In genomic region chr11:58990141-58990540, GRCm38 (mm10) we compare ENCODE assay signal across 27 mouse cellular contexts. TPM values are rescaled to one million over a fixed set of nuclear protein-coding genes. Genes with fewer than 3 reads are reported as not detected.
DNase-seq lines count a peak whose midpoint lies in the region; ATAC-seq and TF ChIP-seq lines count a peak whose summit lies in the region.
"Had no signal": no experiment of that assay in that cellular context is flagged by ENCODE, and none has a peak within 500 bp of the region (broad histone marks: within the 10 kb centered on the region; RNA-seq: fewer than 3 reads in every experiment).

No protein-coding gene starts in this region.

- peak; percentile 16 for DNase-seq in gastrocnemius, postnatal 14 days
- DNase-seq in gastrocnemius, postnatal 10 days, result no peak
- DNase-seq in heart, adult 18-20 months, result no peak
- DNase-seq in lung, postnatal 25 days (ENCODE audit: low spot score), result no peak
- DNase-seq in liver, result no peak
- DNase-seq: adrenal gland, postnatal 10 days; cerebellum, adult 8-10 months; forebrain, postnatal 0 days; kidney, adult 8-10 months; liver, postnatal 0 days; lung, postnatal 4 days had no signal

- peaks cover 100% of the 10 kb centered on the region for H3K4me1 ChIP-seq in heart, embryonic 12.5 days (replicated peaks)
- peaks cover 49% of the 10 kb centered on the region for H3K4me1 ChIP-seq in E14TG2a.4 (replicated peaks; ENCODE audit: low read depth, low read length)
- peaks cover 96% of the 10 kb centered on the region for H3K4me1 ChIP-seq in heart, embryonic 15.5 days (replicated peaks)

- no peak for TF ChIP-seq CTCF in E14TG2a.4 (conservative IDR thresholded peaks at IDR 0.05; ENCODE audit: low read length)

- ATAC-seq in heart, embryonic 12.5 days (ENCODE audit: insufficient number of reproducible peaks, low FRiP score), result no peak
- ATAC-seq in heart, embryonic 15.5 days (replicated peaks; ENCODE audit: insufficient number of reproducible peaks, insufficient read depth, low FRiP score, low read depth), result no peak
- ATAC-seq: forebrain, postnatal 0 days; intestine, embryonic 16.5 days; liver, embryonic 12.5 days; liver, postnatal 0 days; midbrain, embryonic 13.5 days had no signal

- intact Hi-C loops in gastrocnemius, postnatal 14 days (cut with DNase I; ENCODE audit: low total_unique reads), result no loop called here

- 59% methylated on average over 17 of the region's 17 CpGs for WGBS in heart, embryonic 12.5 days
- 64% methylated on average over 17 of the region's 17 CpGs for WGBS in heart, embryonic 15.5 days

- no peak overlapping the region for H3K4me3 ChIP-seq in heart, embryonic 12.5 days
- H3K4me3 ChIP-seq in E14TG2a.4 (replicated peaks; ENCODE audit: low read length), result peak overlapping the region; percentile 46
- H3K4me3 ChIP-seq in heart, embryonic 15.5 days, result no peak overlapping the region
- H3K4me3 ChIP-seq: embryonic facial prominence, embryonic 10.5 days; embryonic facial prominence, embryonic 15.5 days; forebrain, embryonic 12.5 days; hindbrain, embryonic 13.5 days; left cerebral cortex, adult 2 months; limb, embryonic 13.5 days; liver, embryonic 12.5 days; megakaryocyte, embryonic 14.5 days; midbrain, embryonic 13.5 days had no signal

- H3K9ac ChIP-seq in heart, embryonic 12.5 days, result peak overlapping the region; percentile 54
- peak overlapping the region; percentile 40; the same call in 1 of the 2 replicates for H3K9ac ChIP-seq in heart, embryonic 15.5 days
- H3K9ac ChIP-seq: embryonic facial prominence, embryonic 15.5 days; forebrain, embryonic 12.5 days; forebrain, postnatal 0 days; hindbrain, embryonic 13.5 days; limb, embryonic 13.5 days; liver, embryonic 12.5 days; liver, postnatal 0 days had no signal

- no peaks in the 10 kb centered on the region for H3K9me3 ChIP-seq in heart, embryonic 12.5 days (replicated peaks)
- no peaks in the 10 kb centered on the region for H3K9me3 ChIP-seq in E14TG2a.4 (ENCODE audit: low read length)
- no peaks in the 10 kb centered on the region for H3K9me3 ChIP-seq in heart, embryonic 15.5 days (replicated peaks)
- H3K9me3 ChIP-seq: embryonic facial prominence, embryonic 10.5 days; embryonic facial prominence, embryonic 15.5 days; forebrain, embryonic 12.5 days; hindbrain, embryonic 13.5 days; limb, embryonic 13.5 days; liver, embryonic 12.5 days; megakaryocyte, embryonic 14.5 days; midbrain, embryonic 13.5 days had no signal

- peaks cover 15% of the 10 kb centered on the region; the same call in 1 of the 2 replicates for H3K27me3 ChIP-seq in heart, embryonic 12.5 days (replicated peaks)
- peaks cover 21% of the 10 kb centered on the region for H3K27me3 ChIP-seq in E14TG2a.4 (ENCODE audit: insufficient read depth, low read length)
- peaks cover 10% of the 10 kb centered on the region for H3K27me3 ChIP-seq in heart, embryonic 15.5 days
- H3K27me3 ChIP-seq: CH12.LX had no signal

- H3K4me2 ChIP-seq in heart, embryonic 12.5 days, result peak overlapping the region; percentile 17; the same call in 1 of the 2 replicates
- H3K4me2 ChIP-seq in heart, embryonic 15.5 days, result peak overlapping the region; percentile 22
- H3K4me2 ChIP-seq: embryonic facial prominence, embryonic 15.5 days; forebrain, embryonic 12.5 days; hindbrain, embryonic 13.5 days; limb, embryonic 13.5 days; liver, embryonic 12.5 days; midbrain, embryonic 13.5 days had no signal

- H3K36me3 ChIP-seq in heart, embryonic 12.5 days, result peaks cover 58% of the 10 kb centered on the region
- H3K36me3 ChIP-seq in E14TG2a.4 (ENCODE audit: insufficient read depth, low read length), result peaks cover 68% of the 10 kb centered on the region
- H3K36me3 ChIP-seq in heart, embryonic 15.5 days, result peaks cover 34% of the 10 kb centered on the region; the same call in 1 of the 2 replicates

- H3K27ac ChIP-seq in heart, embryonic 12.5 days (ENCODE audit: poor library complexity, severe bottlenecking), result peak overlapping the region; percentile 93
- H3K27ac ChIP-seq in heart, embryonic 15.5 days, result peak overlapping the region; percentile 88
- H3K27ac ChIP-seq: embryonic facial prominence, embryonic 10.5 days; embryonic facial prominence, embryonic 15.5 days; forebrain, embryonic 12.5 days; hindbrain, embryonic 13.5 days; left cerebral cortex, adult 2 months; limb, embryonic 13.5 days; liver, embryonic 12.5 days; midbrain, embryonic 13.5 days had no signal

RNA-seq across cellular contexts. Expression of gene Trim11, which starts 12.2 kb away (rescaled TPM):
- 1 to 10 TPM; 9.3 to 9.6 TPM for total RNA-seq in gastrocnemius, postnatal 14 days (2021)
- 10 to 100 TPM; 11.1 to 15.4 TPM for total RNA-seq in gastrocnemius, postnatal 10 days (2021)
- 27.6 and 30.8 TPM in 2 replicates for polyA plus RNA-seq in heart, embryonic 12.5 days (2016; fragmentation: Nextera tagmentation; extraction: Ambion mirVana)
- 10 to 100 TPM; 15.2 to 15.4 TPM for total RNA-seq in heart, adult 18-20 months (2021)
- 26.9 and 34.6 TPM in 2 replicates for polyA plus RNA-seq in heart, embryonic 15.5 days (2015; fragmentation: Nextera tagmentation; extraction: Ambion mirVana)

RNA-seq across cellular contexts. Expression of gene Hist3h2a, which starts 35.7 kb away (rescaled TPM):
- total RNA-seq in gastrocnemius, postnatal 14 days (2021), result 10 to 100 TPM; 15.1 to 16.8 TPM
- total RNA-seq in gastrocnemius, postnatal 10 days (2021), result 10 to 100 TPM; 25.1 to 25.6 TPM
- polyA plus RNA-seq in heart, embryonic 12.5 days (2016; fragmentation: Nextera tagmentation; extraction: Ambion mirVana), result 26.5 and 28.4 TPM in 2 replicates
- 10 to 100 TPM; 13.9 to 17.4 TPM for total RNA-seq in heart, adult 18-20 months (2021)
- polyA plus RNA-seq in heart, embryonic 15.5 days (2015; fragmentation: Nextera tagmentation; extraction: Ambion mirVana), result 30.4 and 34.7 TPM in 2 replicates

RNA-seq across cellular contexts. Expression of gene Trim17, which starts 35.7 kb away (rescaled TPM):
- under 1 TPM in 1 of 2 experiments, not detected in 1; 0.29 TPM for total RNA-seq in gastrocnemius, postnatal 14 days (2021)
- total RNA-seq in gastrocnemius, postnatal 10 days (2021), result under 1 TPM; 0.14 TPM
- 1.1 and 1.5 TPM in 2 replicates for polyA plus RNA-seq in heart, embryonic 12.5 days (2016; fragmentation: Nextera tagmentation; extraction: Ambion mirVana)
- total RNA-seq in heart, adult 18-20 months (2021), result under 1 TPM in 1 of 2 experiments, not detected in 1; 0.12 TPM
- 0.27 and 0.57 TPM in 2 replicates for polyA plus RNA-seq in heart, embryonic 15.5 days (2015; fragmentation: Nextera tagmentation; extraction: Ambion mirVana)
- total RNA-seq: granulocyte monocyte progenitor cell, adult 5-6 weeks; monocyte, adult 5-6 weeks had no signal

RNA-seq across cellular contexts. Expression of gene Hist3h2ba, which starts 41.4 kb away (rescaled TPM):
- total RNA-seq in gastrocnemius, postnatal 14 days (2021), result 1 to 10 TPM; 2.1 to 3.7 TPM
- 1 to 10 TPM; 7.3 to 8.0 TPM for total RNA-seq in gastrocnemius, postnatal 10 days (2021)
- polyA plus RNA-seq in heart, embryonic 12.5 days (2016; fragmentation: Nextera tagmentation; extraction: Ambion mirVana), result 8.5 and 11.6 TPM in 2 replicates
- total RNA-seq in heart, adult 18-20 months (2021), result 1 to 10 TPM; 1.0 to 1.4 TPM
- polyA plus RNA-seq in heart, embryonic 15.5 days (2015; fragmentation: Nextera tagmentation; extraction: Ambion mirVana), result 18.0 and 18.3 TPM in 2 replicates
- total RNA-seq: CH12.LX had no signal

RNA-seq across cellular contexts. Expression of gene Rnf187, which starts 51.4 kb away (rescaled TPM):
- 100 to 1,000 TPM; 126 to 139 TPM for total RNA-seq in gastrocnemius, postnatal 14 days (2021)
- 100 to 1,000 TPM; 160 to 172 TPM for total RNA-seq in gastrocnemius, postnatal 10 days (2021)
- polyA plus RNA-seq in heart, embryonic 12.5 days (2016; fragmentation: Nextera tagmentation; extraction: Ambion mirVana), result 208 and 213 TPM in 2 replicates
- total RNA-seq in heart, adult 18-20 months (2021), result 100 to 1,000 TPM; 165 to 170 TPM
- polyA plus RNA-seq in heart, embryonic 15.5 days (2015; fragmentation: Nextera tagmentation; extraction: Ambion mirVana), result 170 and 210 TPM in 2 replicates
